9 mouse cellular contexts compared by ENCODE assay signal in the genomic region with DNA sequence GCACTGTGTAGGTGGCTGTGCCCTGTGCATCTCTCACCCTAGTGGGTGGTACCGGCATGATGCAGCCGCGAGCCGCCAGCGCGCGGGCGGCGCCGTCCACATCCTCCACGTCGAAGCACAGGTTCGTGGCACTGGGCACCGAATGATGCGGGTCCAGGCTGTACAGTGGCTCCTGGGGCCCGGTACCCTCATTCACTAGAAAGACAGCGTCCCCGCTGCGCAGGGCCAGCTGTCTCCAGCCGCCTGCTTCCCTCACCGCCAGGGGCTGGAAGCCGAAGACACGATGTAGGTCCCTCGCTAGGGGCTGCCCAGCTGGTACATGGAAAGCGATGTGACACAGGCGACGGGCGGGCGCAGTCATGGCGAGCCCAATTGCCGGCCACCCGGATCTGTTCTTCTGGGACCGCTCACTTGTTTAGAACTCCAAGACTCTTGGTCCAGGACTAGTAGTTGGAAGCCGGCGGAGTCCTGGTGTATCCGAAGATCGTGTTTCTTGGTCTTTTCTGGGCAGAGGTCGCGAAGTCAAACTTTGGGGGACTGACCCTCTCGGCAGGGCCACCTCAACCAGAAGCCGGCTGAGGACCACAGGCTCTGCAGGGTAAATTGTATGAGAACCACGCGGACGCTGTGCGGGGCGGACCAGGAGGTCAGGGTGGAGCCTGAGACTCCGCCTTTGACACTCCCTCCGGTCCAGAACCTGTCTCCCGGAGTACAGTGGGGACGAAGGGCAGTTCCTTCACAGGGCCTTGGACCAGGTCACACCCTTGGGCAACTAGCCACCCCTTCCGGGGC. TPM values are rescaled to one million over a fixed set of nuclear protein-coding genes. Genes with fewer than 3 reads are reported as not detected.
A peak's percentile ranks its signal among the peaks of the same experiment; 100 is the strongest.
DNase-seq lines count a peak whose midpoint lies in the region; ATAC-seq and TF ChIP-seq lines count a peak whose summit lies in the region.
"Had no signal": no experiment of that assay in that cellular context is flagged by ENCODE, and none has a peak within 500 bp of the region (broad histone marks: within the 10 kb centered on the region; RNA-seq: fewer than 3 reads in every experiment).

No protein-coding gene starts in this region.

- peak overlapping the region; percentile 59 for H3K4me3 ChIP-seq in intestine, embryonic 16.5 days (ENCODE audit: low read length)
- peak overlapping the region; percentile 61 for H3K4me3 ChIP-seq in liver, embryonic 11.5 days (ENCODE audit: low read depth, low read length)
- peak overlapping the region; percentile 39 for H3K4me3 ChIP-seq in midbrain, postnatal 0 days (ENCODE audit: low read depth, low read length)

- H3K9ac ChIP-seq in intestine, embryonic 16.5 days (ENCODE audit: low read depth, low read length): peak overlapping the region; percentile 70
- peak overlapping the region; percentile 67 for H3K9ac ChIP-seq in liver, embryonic 11.5 days (ENCODE audit: low read depth, low read length)
- H3K9ac ChIP-seq in midbrain, postnatal 0 days (replicated peaks; ENCODE audit: low read length, poor library complexity, severe bottlenecking): peak overlapping the region; percentile 48; the same call in 1 of the 2 replicates

- TF ChIP-seq CTCF in midbrain, postnatal 0 days (IDR thresholded peaks at IDR 0.05): peak; percentile 55

- peak; percentile 87 for ATAC-seq in intestine, embryonic 16.5 days
- ATAC-seq in liver, embryonic 11.5 days (replicated peaks; ENCODE audit: low FRiP score): peak; percentile 77
- ATAC-seq in midbrain, postnatal 0 days (ENCODE audit: low FRiP score): peak; percentile 51

- peak; percentile 44 for DNase-seq in layer of hippocampus, adult 9-11 months
- DNase-seq in layer of hippocampus, adult 11-12 months (ENCODE audit: low spot score): no peak
- peak; percentile 79 for DNase-seq in embryo, embryonic 10.5 days (ENCODE audit: low spot score)
- DNase-seq in heart, adult 11 months: peak; percentile 99
- DNase-seq in liver, embryonic 11.5 days (ENCODE audit: low spot score): peak; percentile 85
- peak; percentile 56 for DNase-seq in midbrain, postnatal 0 days (ENCODE audit: low spot score)
- peak; percentile 27 to 33 for DNase-seq in spleen, postnatal 14 days (ENCODE audit: low spot score in 2 of 2)

- H3K4me2 ChIP-seq in intestine, embryonic 16.5 days (ENCODE audit: low read depth, low read length): peak overlapping the region; percentile 99
- H3K4me2 ChIP-seq in liver, embryonic 11.5 days: peak overlapping the region; percentile 100
- H3K4me2 ChIP-seq in midbrain, postnatal 0 days (ENCODE audit: low read depth, low read length, poor library complexity, severe bottlenecking): peak overlapping the region; percentile 58

- H3K9me3 ChIP-seq in intestine, embryonic 16.5 days (ENCODE audit: control insufficient read depth, low read length): no peaks in the 10 kb centered on the region
- no peaks in the 10 kb centered on the region for H3K9me3 ChIP-seq in liver, embryonic 11.5 days (ENCODE audit: control insufficient read depth, low read length)
- no peaks in the 10 kb centered on the region for H3K9me3 ChIP-seq in midbrain, postnatal 0 days (ENCODE audit: low read length)
- H3K9me3 ChIP-seq: G1E had no signal

- no peaks in the 10 kb centered on the region; the same call in 1 of the 2 replicates for H3K27me3 ChIP-seq in intestine, embryonic 16.5 days (replicated peaks; ENCODE audit: control insufficient read depth, insufficient read depth, low read length)
- peaks cover 8% of the 10 kb centered on the region for H3K27me3 ChIP-seq in liver, embryonic 11.5 days (replicated peaks; ENCODE audit: control insufficient read depth, insufficient read depth, low read length)
- H3K27me3 ChIP-seq in midbrain, postnatal 0 days (ENCODE audit: insufficient read depth, low read length): peaks cover 4% of the 10 kb centered on the region; the same call in 1 of the 2 replicates

- H3K27ac ChIP-seq in intestine, embryonic 16.5 days (ENCODE audit: low read length): no peak overlapping the region
- H3K27ac ChIP-seq in liver, embryonic 11.5 days (ENCODE audit: low read depth, low read length): no peak overlapping the region
- H3K27ac ChIP-seq in midbrain, postnatal 0 days (ENCODE audit: low read depth, low read length): no peak overlapping the region

- H3K36me3 ChIP-seq in intestine, embryonic 16.5 days (ENCODE audit: control insufficient read depth, insufficient read depth, low read length): no peaks in the 10 kb centered on the region
- peaks cover 2% of the 10 kb centered on the region; the same call in 1 of the 2 replicates for H3K36me3 ChIP-seq in liver, embryonic 11.5 days (ENCODE audit: control insufficient read depth, insufficient read depth, low read length)
- H3K36me3 ChIP-seq in midbrain, postnatal 0 days (ENCODE audit: insufficient read depth, low read length): peaks cover 4% of the 10 kb centered on the region; the same call in 1 of the 2 replicates

- H3K4me1 ChIP-seq in intestine, embryonic 16.5 days (ENCODE audit: control insufficient read depth, insufficient read depth, low read length): peaks cover 10% of the 10 kb centered on the region
- H3K4me1 ChIP-seq in liver, embryonic 11.5 days (replicated peaks; ENCODE audit: control insufficient read depth, insufficient read depth, low read length): peaks cover 11% of the 10 kb centered on the region
- no peaks in the 10 kb centered on the region; the same call in 1 of the 2 replicates for H3K4me1 ChIP-seq in midbrain, postnatal 0 days (ENCODE audit: insufficient read depth, low read length)

- under 1% methylated on average over 51 of the region's 51 CpGs for WGBS in intestine, embryonic 16.5 days
- WGBS in liver, embryonic 11.5 days: under 1% methylated on average over 51 of the region's 51 CpGs
- WGBS in midbrain, postnatal 0 days: under 1% methylated on average over 49 of the region's 51 CpGs

RNA-seq across cellular contexts. Expression of a gene that starts 0.4 kb away (rescaled TPM):
- 1.5 and 1.9 TPM in 2 replicates for polyA plus RNA-seq in intestine, embryonic 16.5 days (2015; fragmentation: Nextera tagmentation; extraction: Ambion mirVana)
- 1.2 and 1.4 TPM in 2 replicates for polyA plus RNA-seq in liver, embryonic 11.5 days (2014; fragmentation: Nextera tagmentation; extraction: Ambion mirVana)
- 0.55 and 0.71 TPM in 2 replicates for total RNA-seq in midbrain, postnatal 0 days (2014; rRNA removed)
- 0.74 and 1.1 TPM in 2 replicates for polyA plus RNA-seq in midbrain, postnatal 0 days (2015; fragmentation: Nextera tagmentation; extraction: Ambion mirVana)
- total RNA-seq: G1E had no signal
- polyA plus RNA-seq: G1E had no signal

RNA-seq across cellular contexts. Expression of a gene that starts 13.6 kb away (rescaled TPM):
- polyA plus RNA-seq in intestine, embryonic 16.5 days (2015; fragmentation: Nextera tagmentation; extraction: Ambion mirVana): 9.1 and 9.5 TPM in 2 replicates
- polyA plus RNA-seq in liver, embryonic 11.5 days (2014; fragmentation: Nextera tagmentation; extraction: Ambion mirVana): 9.3 and 11.1 TPM in 2 replicates
- total RNA-seq in midbrain, postnatal 0 days (2014; rRNA removed): 5.1 and 5.6 TPM in 2 replicates
- polyA plus RNA-seq in midbrain, postnatal 0 days (2015; fragmentation: Nextera tagmentation; extraction: Ambion mirVana): 3.0 and 4.5 TPM in 2 replicates

RNA-seq across cellular contexts. Expression of a gene that starts 13.7 kb away (rescaled TPM):
- 29.7 and 31.0 TPM in 2 replicates for polyA plus RNA-seq in intestine, embryonic 16.5 days (2015; fragmentation: Nextera tagmentation; extraction: Ambion mirVana)
- polyA plus RNA-seq in liver, embryonic 11.5 days (2014; fragmentation: Nextera tagmentation; extraction: Ambion mirVana): 33.0 and 34.2 TPM in 2 replicates
- 38.9 and 42.9 TPM in 2 replicates for total RNA-seq in midbrain, postnatal 0 days (2014; rRNA removed)
- 22.5 and 26.2 TPM in 2 replicates for polyA plus RNA-seq in midbrain, postnatal 0 days (2015; fragmentation: Nextera tagmentation; extraction: Ambion mirVana)

RNA-seq across cellular contexts. Expression of a gene that starts 56.1 kb away (rescaled TPM):
- 1.2 and 1.4 TPM in 2 replicates for polyA plus RNA-seq in intestine, embryonic 16.5 days (2015; fragmentation: Nextera tagmentation; extraction: Ambion mirVana)
- polyA plus RNA-seq in liver, embryonic 11.5 days (2014; fragmentation: Nextera tagmentation; extraction: Ambion mirVana): 0.23 and 0.29 TPM in 2 replicates
- total RNA-seq in midbrain, postnatal 0 days (2014; rRNA removed): 20.1 and 23.0 TPM in 2 replicates
- polyA plus RNA-seq in midbrain, postnatal 0 days (2015; fragmentation: Nextera tagmentation; extraction: Ambion mirVana): 2.2 and 2.4 TPM in 2 replicates
- polyA plus RNA-seq: G1E had no signal
